Comparison of ENCODE assay signal across 14 mouse cellular contexts in genomic region chr11:103223951-103224456, GRCm38 (mm10). TPM values are rescaled to one million over a fixed set of nuclear protein-coding genes. Genes with fewer than 3 reads are reported as not detected.
A peak's percentile ranks its signal among the peaks of the same experiment; 100 is the strongest.
DNase-seq lines count a peak whose midpoint lies in the region; ATAC-seq and TF ChIP-seq lines count a peak whose summit lies in the region.
"Had no signal": no experiment of that assay in that cellular context is flagged by ENCODE, and none has a peak within 500 bp of the region (broad histone marks: within the 10 kb centered on the region; RNA-seq: fewer than 3 reads in every experiment).

No protein-coding gene starts in this region.

- no peak for ATAC-seq in megakaryocyte progenitor cell, adult 5-6 weeks (replicated peaks; ENCODE audit: poor library complexity)
- ATAC-seq in megakaryocyte, adult 5-6 weeks (ENCODE audit: poor library complexity, severe bottlenecking): no peak
- ATAC-seq: CD4-positive, CD25-positive, alpha-beta regulatory T cell, adult 4 months; forebrain, embryonic 14.5 days had no signal

- peak overlapping the region; percentile 11; the same call in 1 of the 2 replicates for H3K4me3 ChIP-seq in kidney, adult 2 months (ENCODE audit: insufficient read depth, low read depth, low read length)

- H3K27me3 ChIP-seq in kidney, adult 2 months (replicated peaks; ENCODE audit: control insufficient read depth, insufficient read depth, low read length): no peaks in the 10 kb centered on the region

- no peak for TF ChIP-seq CTCF in kidney, adult 2 months (conservative IDR thresholded peaks at IDR 0.05; ENCODE audit: insufficient read depth, insufficient read length, low read depth, low read length)

- no peak for TF ChIP-seq POLR2A in kidney, adult 2 months (IDR thresholded peaks at IDR 0.05; ENCODE audit: low read depth, low read length)

- H3K27ac ChIP-seq in kidney, adult 2 months (ENCODE audit: insufficient read depth, low read depth, low read length): peak overlapping the region; percentile 75

- H3K4me1 ChIP-seq in kidney, adult 2 months (ENCODE audit: control insufficient read depth, insufficient read depth, low read length): peaks cover 18% of the 10 kb centered on the region

- 67% methylated on average over 18 of the region's 18 CpGs for WGBS in kidney, adult 2 months

- H3K36me3 ChIP-seq in kidney, adult 2 months (ENCODE audit: control insufficient read depth, insufficient read depth, low read length): no peaks in the 10 kb centered on the region; the same call in none of the 2 replicates

- peak; percentile 53 for DNase-seq in kidney, adult 2 months
- DNase-seq in kidney, postnatal 10 days: no peak
- DNase-seq in ZHBTc4 (ENCODE audit: low read depth, low spot score): peak; percentile 33
- peak; percentile 54 for DNase-seq in gastrocnemius, postnatal 10 days
- peak; percentile 21 to 53 for DNase-seq in kidney, postnatal 25 days
- DNase-seq in ovary, postnatal 14 days (ENCODE audit: low spot score): no peak
- DNase-seq: embryo, embryonic 11 days; lung, adult 2 months had no signal

RNA-seq across cellular contexts. Expression of gene Spata32, which starts 5.8 kb away (rescaled TPM):
- not detected in 2 replicates for polyA plus RNA-seq in kidney, adult 2 months (2012; rRNA removed)
- total RNA-seq in gastrocnemius, postnatal 10 days (2021): not detected
- not detected in 2 replicates for total RNA-seq in megakaryocyte progenitor cell, adult 5-6 weeks (2015)
- total RNA-seq in megakaryocyte progenitor cell, adult 5-6 weeks (2017): not detected in 2 replicates
- total RNA-seq in megakaryocyte, adult 5-6 weeks (2015): not detected in 2 replicates
- not detected in 2 replicates for total RNA-seq in megakaryocyte, adult 5-6 weeks (2017)
- total RNA-seq: monocyte, adult 5-6 weeks had no signal
- polyA plus RNA-seq: CD4-positive, CD25-positive, alpha-beta regulatory T cell, adult 4 months; forebrain, embryonic 14.5 days; hindbrain, embryonic 11.5 days; lung, adult 2 months had no signal

RNA-seq across cellular contexts. Expression of gene 1700023F06Rik, which starts 15.6 kb away (rescaled TPM):
- polyA plus RNA-seq in kidney, adult 2 months (2012; rRNA removed): 0.09 and 0.22 TPM in 2 replicates
- not detected for total RNA-seq in gastrocnemius, postnatal 10 days (2021)
- total RNA-seq in megakaryocyte progenitor cell, adult 5-6 weeks (2015): 0.32 TPM in 1 of 2 replicates, not detected in the other
- total RNA-seq in megakaryocyte progenitor cell, adult 5-6 weeks (2017): not detected in 2 replicates
- total RNA-seq in megakaryocyte, adult 5-6 weeks (2015): not detected in 2 replicates
- not detected in 2 replicates for total RNA-seq in megakaryocyte, adult 5-6 weeks (2017)
- total RNA-seq: monocyte, adult 5-6 weeks had no signal
- polyA plus RNA-seq: CD4-positive, CD25-positive, alpha-beta regulatory T cell, adult 4 months had no signal

RNA-seq across cellular contexts. Expression of gene Map3k14, which starts 43.3 kb away (rescaled TPM):
- 8.0 and 8.6 TPM in 2 replicates for polyA plus RNA-seq in kidney, adult 2 months (2012; rRNA removed)
- 1 to 10 TPM; 3.3 to 5.0 TPM for total RNA-seq in gastrocnemius, postnatal 10 days (2021)
- 4.5 and 4.8 TPM in 2 replicates for total RNA-seq in megakaryocyte progenitor cell, adult 5-6 weeks (2015)
- 3.9 and 4.5 TPM in 2 replicates for total RNA-seq in megakaryocyte progenitor cell, adult 5-6 weeks (2017)
- 14.5 and 16.6 TPM in 2 replicates for total RNA-seq in megakaryocyte, adult 5-6 weeks (2015)
- 15.4 and 15.7 TPM in 2 replicates for total RNA-seq in megakaryocyte, adult 5-6 weeks (2017)

RNA-seq across cellular contexts. Expression of gene Fmnl1, which starts 53.1 kb away (rescaled TPM):
- 32.7 and 35.5 TPM in 2 replicates for polyA plus RNA-seq in kidney, adult 2 months (2012; rRNA removed)
- total RNA-seq in gastrocnemius, postnatal 10 days (2021): 1 to 10 TPM; 6.3 to 8.9 TPM
- total RNA-seq in megakaryocyte progenitor cell, adult 5-6 weeks (2015): 74.3 and 76.3 TPM in 2 replicates
- total RNA-seq in megakaryocyte progenitor cell, adult 5-6 weeks (2017): 17.3 and 36.5 TPM in 2 replicates
- 387 and 407 TPM in 2 replicates for total RNA-seq in megakaryocyte, adult 5-6 weeks (2015)
- total RNA-seq in megakaryocyte, adult 5-6 weeks (2017): 126 and 152 TPM in 2 replicates

Comparison
In these comparisons a context has a peak if more than half of its experiments do, and no peak if none do; other contexts are left out.
1. DNase-seq: peak in kidney, adult 2 months (single experiment), ZHBTc4 (single experiment), gastrocnemius, postnatal 10 days (single experiment) and kidney, postnatal 25 days (2 of 2); none in kidney, postnatal 10 days (single experiment) and ovary, postnatal 14 days (single experiment).